Mouse (Mus musculus) cortical plate, adult 2 months (tissue): ENCODE results near the gene Tmem220.

Experiments used
- CTCF ChIP-seq: fragments of 200-500 bp; IDR thresholded peaks from 2 replicates; pipeline ENCODE4 v1.5.1; 2011; ENCODE audit warnings: mild to moderate bottlenecking, control low read depth, low read length; ENCODE audit not compliant: insufficient read depth; ENCODE audit errors: extremely low read depth
- POLR2A ChIP-seq: fragments of 200-500 bp; IDR thresholded peaks from 2 replicates; pipeline ENCODE4 v1.6.1; 2011; ENCODE audit warnings: mild to moderate bottlenecking, low read length, control low read depth; ENCODE audit not compliant: insufficient read depth; ENCODE audit errors: extremely low read depth

- no peak for TF ChIP-seq CTCF
- TF ChIP-seq POLR2A: no peak
Observed at GRCm38 (mm10) chr11:67077435-67077834, 52.5 kb downstream of the Tmem220 start.
